Mouse (Mus musculus) adrenal gland, adult 2 months (tissue): ENCODE data around the gene Kcnn3. TPM values are rescaled to one million over a fixed set of nuclear protein-coding genes. Genes with fewer than 3 reads are reported as not detected.

ENCODE experiments used
- polyA plus RNA-seq: library from polyadenylated mRNA; depleted of rRNA; stranded (reverse); fragments of >200 nt; gene quantifications from 2 replicates; pipeline ENCODE4 v1.2.3, GENCODE M21; 2012; rRNA removed
- total RNA-seq, 2 experiments: library from RNA; stranded (reverse); gene quantifications; 2 replicates each; pipeline ENCODE4 v1.2.3; 2021

Kcnn3 gene
- total and polyA plus RNA-seq, 3 experiments: 1.7 to 5.2 (median 3.1) TPM

Other genes starting within 250 kb of the Kcnn3 start
- gene Slc50a1, start 249.6 kb upstream of the Kcnn3 start, total RNA-seq: 10 to 100 TPM; 49.9 to 54.7 TPM
- gene Slc50a1, start 249.6 kb upstream of the Kcnn3 start, polyA plus RNA-seq: 153 TPM in 2 replicates
- 10 to 100 TPM in 1 of 2 experiments, 1 to 10 TPM in 1; 8.0 to 16.6 TPM for gene Efna1, start 239.0 kb upstream of the Kcnn3 start, total RNA-seq
- gene Efna1, start 239.0 kb upstream of the Kcnn3 start, polyA plus RNA-seq: 17.5 and 24.0 TPM in 2 replicates
- gene Efna3, start 197.2 kb upstream of the Kcnn3 start, total RNA-seq: under 1 TPM; 0.26 to 0.55 TPM
- gene Efna3, start 197.2 kb upstream of the Kcnn3 start, polyA plus RNA-seq: 0.21 and 1.0 TPM in 2 replicates
- 1 to 10 TPM in 1 of 2 experiments, under 1 TPM in 1; 0.63 to 1.9 TPM for gene Efna4, start 182.1 kb upstream of the Kcnn3 start, total RNA-seq
- gene Efna4, start 182.1 kb upstream of the Kcnn3 start, polyA plus RNA-seq: 1.8 and 3.5 TPM in 2 replicates
- 10 to 100 TPM; 56.1 to 87.5 TPM for gene Adam15, start 170.2 kb upstream of the Kcnn3 start, total RNA-seq
- gene Adam15, start 170.2 kb upstream of the Kcnn3 start, polyA plus RNA-seq: 142 and 182 TPM in 2 replicates
- 1 to 10 TPM in 1 of 2 experiments, under 1 TPM in 1; 0.40 to 1.3 TPM for gene Dcst2, start 158.2 kb upstream of the Kcnn3 start, total RNA-seq
- 0.61 and 1.2 TPM in 2 replicates for gene Dcst2, start 158.2 kb upstream of the Kcnn3 start, polyA plus RNA-seq
- gene Dcst1, start 154.9 kb upstream of the Kcnn3 start, total RNA-seq: under 1 TPM in 1 of 2 experiments, not detected in 1; 0.41 TPM
- gene Dcst1, start 154.9 kb upstream of the Kcnn3 start, polyA plus RNA-seq: 0.46 and 0.53 TPM in 2 replicates
- gene Zbtb7b, start 125.4 kb upstream of the Kcnn3 start, total RNA-seq: 100 to 1,000 TPM in 1 of 2 experiments, 10 to 100 TPM in 1; 84.0 to 102 TPM
- gene Zbtb7b, start 125.4 kb upstream of the Kcnn3 start, polyA plus RNA-seq: 117 and 121 TPM in 2 replicates
- 1 to 10 TPM; 1.7 to 1.8 TPM for gene Lenep, start 117.4 kb upstream of the Kcnn3 start, total RNA-seq
- 0.58 TPM in 1 of 2 replicates, not detected in the other for gene Lenep, start 117.4 kb upstream of the Kcnn3 start, polyA plus RNA-seq
- gene Flad1, start 108.3 kb upstream of the Kcnn3 start, total RNA-seq: 10 to 100 TPM; 32.2 to 50.7 TPM
- gene Flad1, start 108.3 kb upstream of the Kcnn3 start, polyA plus RNA-seq: 33.2 and 45.2 TPM in 2 replicates
- gene Cks1b, start 101.8 kb upstream of the Kcnn3 start, total RNA-seq: 10 to 100 TPM; 17.3 to 21.5 TPM
- 9.3 and 9.7 TPM in 2 replicates for gene Cks1b, start 101.8 kb upstream of the Kcnn3 start, polyA plus RNA-seq
- 100 to 1,000 TPM in 1 of 2 experiments, 10 to 100 TPM in 1; 69.6 to 113 TPM for gene Shc1, start 101.7 kb upstream of the Kcnn3 start, total RNA-seq
- 62.6 and 67.4 TPM in 2 replicates for gene Shc1, start 101.7 kb upstream of the Kcnn3 start, polyA plus RNA-seq
- gene Pygo2, start 90.0 kb upstream of the Kcnn3 start, total RNA-seq: 10 to 100 TPM; 31.8 to 44.5 TPM
- 166 and 181 TPM in 2 replicates for gene Pygo2, start 90.0 kb upstream of the Kcnn3 start, polyA plus RNA-seq
- gene Pbxip1, start 83.5 kb upstream of the Kcnn3 start, total RNA-seq: 10 to 100 TPM; 38.4 to 70.0 TPM
- gene Pbxip1, start 83.5 kb upstream of the Kcnn3 start, polyA plus RNA-seq: 37.5 and 43.3 TPM in 2 replicates
- 10 to 100 TPM; 13.9 to 27.7 TPM for gene Pmvk, start 65.6 kb upstream of the Kcnn3 start, total RNA-seq
- gene Pmvk, start 65.6 kb upstream of the Kcnn3 start, polyA plus RNA-seq: 19.4 and 21.5 TPM in 2 replicates
- 10 to 100 TPM; 27.0 to 29.8 TPM for gene Adar, start 194.9 kb downstream of the Kcnn3 start, total RNA-seq
- gene Adar, start 194.9 kb downstream of the Kcnn3 start, polyA plus RNA-seq: 21.2 and 22.3 TPM in 2 replicates
- 1 to 10 TPM; 3.7 to 4.5 TPM for gene Chrnb2, start 244.5 kb downstream of the Kcnn3 start, total RNA-seq
- 3.6 and 3.9 TPM in 2 replicates for gene Chrnb2, start 244.5 kb downstream of the Kcnn3 start, polyA plus RNA-seq